Mouse (Mus musculus) CH12.LX (cell line): ENCODE results near the gene Gm28048. TPM values are rescaled to one million over a fixed set of nuclear protein-coding genes. Genes with fewer than 3 reads are reported as not detected.

Experiments
- DNase-seq: peaks from one replicate; pipeline ENCODE4 v3.0.0-alpha.2; 2013; ENCODE audit errors: extremely low read depth
- H3K27ac ChIP-seq: 2 replicates; pipeline ENCODE4 v1.5.1; 2012; ENCODE audit warnings: low read depth, mild to moderate bottlenecking, control low read depth, moderate library complexity; ENCODE audit not compliant: insufficient read depth
- H3K27me3 ChIP-seq: replicated peaks from 2 replicates; pipeline ENCODE3; 2012; ENCODE audit warnings: inconsistent platforms
- H3K36me3 ChIP-seq, 2 experiments: replicated peaks in 1 of 2; 2 replicates each; pipeline versions ENCODE3 to v1.6.1; 2012; ENCODE audit warnings: inconsistent platforms in 1 of 2, low read length in 1 of 2, mild to moderate bottlenecking in 1 of 2, mixed read lengths in 1 of 2, moderate library complexity in 1 of 2; ENCODE audit not compliant: control insufficient read depth in 1 of 2, insufficient read depth in 1 of 2
- H3K4me1 ChIP-seq, 2 experiments: 2 replicates each; pipeline ENCODE4 v1.6.1; 2012; ENCODE audit warnings: inconsistent platforms in 1 of 2, moderate library complexity in 1 of 2; ENCODE audit not compliant: insufficient read depth in 2 of 2, control insufficient read depth in 1 of 2
- H3K4me2 ChIP-seq: 2 replicates; pipeline ENCODE4 v1.6.1; 2012; ENCODE audit warnings: low read depth, mild to moderate bottlenecking, control low read depth; ENCODE audit not compliant: poor library complexity, insufficient read depth, severe bottlenecking
- H3K4me3 ChIP-seq, 3 experiments: fragments of 150-350 bp in 1 of 3; sonication (generic) in 1 of 3; replicated peaks in 1 of 3; 2 replicates each; pipeline versions ENCODE3 to v1.5.1; 2011 to 2012; ENCODE audit warnings: low read depth in 2 of 3, low read length in 2 of 3, mild to moderate bottlenecking in 2 of 3, moderate library complexity in 2 of 3, control low read depth in 1 of 3, improper control_type of control experiment in 1 of 3, inconsistent platforms in 1 of 3, mixed read lengths in 1 of 3; ENCODE audit not compliant: poor library complexity in 1 of 3
- H3K79me2 ChIP-seq: replicated peaks from 2 replicates; pipeline ENCODE4 v1.6.1; 2012; ENCODE audit warnings: mild to moderate bottlenecking, moderate library complexity; ENCODE audit not compliant: control insufficient read depth, poor library complexity, insufficient read depth, severe bottlenecking; ENCODE audit errors: extremely low read depth
- H3K9ac ChIP-seq: 2 replicates; pipeline ENCODE4 v1.6.1; 2012; ENCODE audit warnings: low read depth, mild to moderate bottlenecking, control low read depth, moderate library complexity; ENCODE audit not compliant: insufficient read depth
- H3K9me3 ChIP-seq: replicated peaks from 2 replicates; pipeline ENCODE3; 2012; ENCODE audit warnings: low read length, inconsistent platforms, mixed read lengths
- CHD1 ChIP-seq: IDR thresholded peaks from 2 replicates; pipeline ENCODE4 v1.6.1; 2012; ENCODE audit warnings: low read depth, low read length, improper control_type of control experiment, inconsistent platforms
- CHD2 ChIP-seq: IDR thresholded peaks from 2 replicates; pipeline ENCODE4 v1.6.1; 2011; ENCODE audit warnings: low read length, improper control_type of control experiment
- ETS1 ChIP-seq: conservative IDR thresholded peaks from 2 replicates; pipeline ENCODE4 v1.6.1; 2012; ENCODE audit warnings: low read depth, mild to moderate bottlenecking, inconsistent platforms, low read length, improper control_type of control experiment, moderate library complexity
- GABPA ChIP-seq: IDR thresholded peaks from 2 replicates; pipeline ENCODE4 v1.6.1; 2012; ENCODE audit warnings: low read depth, low read length, improper control_type of control experiment, inconsistent platforms; ENCODE audit not compliant: insufficient replicate concordance
- HCFC1 ChIP-seq: IDR thresholded peaks from 2 replicates; pipeline ENCODE4 v1.6.1; 2012; ENCODE audit warnings: low read depth, mild to moderate bottlenecking, inconsistent platforms, low read length, improper control_type of control experiment
- IRF4 ChIP-seq: IDR thresholded peaks from 2 replicates; pipeline ENCODE4 v1.6.1; 2014; ENCODE audit warnings: low read depth, mild to moderate bottlenecking, inconsistent platforms, low read length, improper control_type of control experiment
- JUN ChIP-seq: IDR thresholded peaks from 2 replicates; pipeline ENCODE4 v1.6.1; 2011; ENCODE audit warnings: low read depth, mild to moderate bottlenecking, low read length, improper control_type of control experiment, moderate library complexity; ENCODE audit not compliant: insufficient read depth
- KAT2A ChIP-seq: IDR thresholded peaks from 2 replicates; pipeline ENCODE4 v1.6.1; 2012; ENCODE audit warnings: low read length, improper control_type of control experiment, inconsistent platforms; ENCODE audit not compliant: insufficient replicate concordance
- MAFK ChIP-seq: IDR thresholded peaks from 2 replicates; pipeline ENCODE4 v1.6.1; 2011; ENCODE audit warnings: low read length, improper control_type of control experiment; ENCODE audit not compliant: insufficient replicate concordance
- MAX ChIP-seq: IDR thresholded peaks from 2 replicates; pipeline ENCODE4 v1.6.1; 2011; ENCODE audit warnings: low read length, improper control_type of control experiment
- MXI1 ChIP-seq: IDR thresholded peaks from 2 replicates; pipeline ENCODE4 v1.6.1; 2011; ENCODE audit warnings: mild to moderate bottlenecking, low read depth, low read length, improper control_type of control experiment
- PAX5 ChIP-seq: IDR thresholded peaks from 2 replicates; pipeline ENCODE4 v1.6.1; 2012; ENCODE audit warnings: low read length, inconsistent platforms, mixed read lengths
- POLR2A ChIP-seq: IDR thresholded peaks from 2 replicates; pipeline ENCODE4 v1.6.1; 2011; ENCODE audit warnings: low read depth, mild to moderate bottlenecking, improper control_type of control experiment, low read length
- RCOR1 ChIP-seq: conservative IDR thresholded peaks from 2 replicates; pipeline ENCODE4 v1.6.1; 2012; ENCODE audit warnings: low read depth, mild to moderate bottlenecking, inconsistent platforms, low read length, improper control_type of control experiment
- SIN3A ChIP-seq: IDR thresholded peaks from 2 replicates; pipeline ENCODE4 v1.6.1; 2012; ENCODE audit warnings: low read length, improper control_type of control experiment, inconsistent platforms
- TBP ChIP-seq: conservative IDR thresholded peaks from 2 replicates; pipeline ENCODE4 v1.6.1; 2011; ENCODE audit warnings: low read depth, low read length, improper control_type of control experiment
- TCF12 ChIP-seq: IDR thresholded peaks from 2 replicates; pipeline ENCODE4 v1.6.1; 2014; ENCODE audit warnings: low read depth, mild to moderate bottlenecking, inconsistent platforms, low read length, improper control_type of control experiment
- USF1 ChIP-seq: IDR thresholded peaks from 2 replicates; pipeline ENCODE4 v1.6.1; 2014; ENCODE audit warnings: low read depth, mild to moderate bottlenecking, inconsistent platforms, low read length, improper control_type of control experiment
- USF2 ChIP-seq: conservative IDR thresholded peaks from 2 replicates; pipeline ENCODE4 v1.6.1; 2011; ENCODE audit warnings: low read depth, low read length, improper control_type of control experiment
- ZNF384 ChIP-seq: IDR thresholded peaks from 2 replicates; pipeline ENCODE4 v1.6.1; 2012; ENCODE audit warnings: low read depth, low read length, improper control_type of control experiment, inconsistent platforms
- dilution Hi-C: fragments of 300-500 bp; cut with MboI; formaldehyde crosslinking; loops from 2 replicates; pipeline ENCODE4 v1.14.3; 2020; ENCODE audit warnings: low sequenced_read_pairs; ENCODE audit not compliant: extremely low pct_unique_long_range_greater_than_20kb, extremely low pct_ligation_motif_present
- in situ Hi-C: fragments of 300-500 bp; cut with MboI; formaldehyde crosslinking; loops from 3 replicates; pipeline ENCODE4 v1.14.3; 2019; ENCODE audit warnings: low sequenced_read_pairs, low pct_ligation_motif_present, low pct_unique_long_range_greater_than_20kb, mixed read lengths
- polyA plus RNA-seq: library from polyadenylated mRNA; unstranded; fragments of >175 nt; gene quantifications from 2 replicates; pipeline ENCODE4 v1.2.1, GENCODE M21; 2012; ENCODE audit warnings: low read depth; ENCODE audit not compliant: insufficient read length
- total RNA-seq, 2 experiments: library from RNA; depleted of rRNA; stranded (reverse); fragments of 300-350 nt in 1 of 2; fragments of >200 nt in 1 of 2; gene quantifications; 2 replicates each; pipeline ENCODE4 v1.2.3; 2012 to 2014

The Gm28048 gene
- total and polyA plus RNA-seq, 3 experiments, result 32.6 to 93.3 (median 59.5) TPM

DNA sequence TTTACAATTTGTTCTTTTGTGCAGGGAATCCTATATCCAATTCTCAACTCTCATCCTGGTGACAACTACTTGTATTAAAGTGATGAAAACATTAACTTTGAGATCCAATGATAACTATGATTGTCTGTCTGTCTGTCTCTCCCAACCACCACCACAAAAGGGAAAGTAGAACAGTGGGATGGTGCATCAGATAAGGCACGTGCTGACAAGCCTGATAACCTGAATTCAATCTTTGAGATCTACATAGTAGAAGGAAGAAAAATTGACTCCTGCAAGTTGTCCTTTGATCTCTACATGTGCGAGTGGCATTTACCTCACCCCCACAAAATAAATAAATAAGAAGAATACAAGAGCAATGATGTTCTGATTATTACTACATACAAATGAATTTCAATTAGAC, 62.6 kb downstream of the Gm28048 start:
- Histone ChIP-seq H3K9ac (no peak overlapping the region), H3K27ac (no peak overlapping the region), H3K27me3 (no peaks in the 10 kb centered on the region), H3K4me2 (no peak overlapping the region), H3K36me3 (peaks cover 0 to 9% of the 10 kb centered on the region in 2 experiments), H3K4me1 (peaks cover 5 to 55% of the 10 kb centered on the region in 2 experiments; a peak in 2 of 4 replicates), H3K79me2 (no peaks in the 10 kb centered on the region), H3K4me3 (no peak overlapping the region), H3K9me3 (peaks cover 4% of the 10 kb centered on the region)
- in situ Hi-C loops (no loop called here), dilution Hi-C loops (no loop called here)
- TF ChIP-seq TCF12 (no peak), CHD1 (no peak), RCOR1 (no peak), MXI1 (no peak), HCFC1 (no peak), USF1 (no peak), USF2 (no peak), JUN (no peak), MAX (no peak), TBP (no peak), GABPA (no peak), IRF4 (no peak), CHD2 (no peak), SIN3A (no peak)
- no peak for DNase-seq

DNA sequence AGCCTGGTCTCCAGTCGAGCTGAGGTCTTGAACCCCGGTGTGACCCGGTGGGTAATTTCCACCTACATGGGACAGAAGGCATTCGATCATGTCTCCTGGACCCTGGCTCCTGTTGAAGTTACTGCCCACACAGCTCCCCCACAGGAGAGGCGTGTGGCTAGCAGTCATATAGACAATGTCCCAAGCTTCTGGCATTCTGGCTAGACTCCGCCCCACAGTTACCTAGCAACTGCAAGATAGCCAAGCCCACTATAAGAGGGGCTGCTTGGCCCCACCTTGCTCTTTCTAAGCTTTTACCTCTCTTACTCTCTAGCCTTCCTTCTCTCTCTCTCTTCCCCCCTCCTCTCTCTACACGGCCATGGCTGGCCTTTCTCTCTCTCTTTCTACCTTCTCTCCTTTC, 64.1 kb downstream of the Gm28048 start:
- no peak for TF ChIP-seq MAFK
- TF ChIP-seq MAX, result no peak
- TF ChIP-seq TCF12, result no peak
- no peak for TF ChIP-seq POLR2A
- no peak for TF ChIP-seq IRF4
- TF ChIP-seq KAT2A, result no peak
- no peak for TF ChIP-seq MXI1
- no peak for TF ChIP-seq ZNF384
- no peak for TF ChIP-seq PAX5
- no peak for TF ChIP-seq GABPA
- TF ChIP-seq CHD2, result no peak
- no peak for TF ChIP-seq ETS1
- DNase-seq, result no peak
- H3K36me3 ChIP-seq, result peaks cover 0 to 13% of the 10 kb centered on the region in 2 experiments
- H3K4me2 ChIP-seq, result no peak overlapping the region
- no peaks in the 10 kb centered on the region for H3K79me2 ChIP-seq
- dilution Hi-C loops, result no loop called here
- peaks cover 5 to 46% of the 10 kb centered on the region in 2 experiments; a peak in 3 of 4 replicates for H3K4me1 ChIP-seq
- no peak overlapping the region for H3K9ac ChIP-seq
- in situ Hi-C loops, result no loop called here
- peaks cover 4% of the 10 kb centered on the region for H3K9me3 ChIP-seq
- no peaks in the 10 kb centered on the region for H3K27me3 ChIP-seq
- no peak overlapping the region for H3K27ac ChIP-seq
- no peak overlapping the region for H3K4me3 ChIP-seq
